Mouse (Mus musculus) midbrain, embryonic 14.5 days (tissue): Measurements from ENCODE around the gene Cemip2. TPM values are rescaled to one million over a fixed set of nuclear protein-coding genes. Genes with fewer than 3 reads are reported as not detected.

Experiments used
- ATAC-seq: fragments of 200-750 bp; cut with Nextera tagmentation; 2 replicates; pipeline ENCODE4 v1.8.0; 2017; ENCODE audit warnings: moderate number of reproducible peaks, moderate library complexity; ENCODE audit not compliant: low FRiP score, low TSS enrichment
- DNase-seq: peaks from one replicate; pipeline ENCODE4 v3.0.0-alpha.2; 2015
- H3K27ac ChIP-seq: fragments of 300-500 bp; sonication (generic); replicated peaks from 2 replicates; pipeline ENCODE4 v1.5.1; 2014; ENCODE audit warnings: mild to moderate bottlenecking, low read depth, low read length, moderate library complexity
- H3K27me3 ChIP-seq: fragments of 300-500 bp; sonication (generic); 2 replicates; pipeline ENCODE4 v1.6.1; 2014; ENCODE audit warnings: low read length, control low read depth, mixed read lengths; ENCODE audit not compliant: control insufficient read depth, insufficient read depth
- H3K36me3 ChIP-seq: fragments of 300-500 bp; sonication (generic); 2 replicates; pipeline ENCODE4 v1.6.1; 2014; ENCODE audit warnings: low read length, control low read depth; ENCODE audit not compliant: control insufficient read depth, insufficient read depth
- H3K4me1 ChIP-seq: fragments of 300-500 bp; sonication (generic); 2 replicates; pipeline ENCODE4 v1.6.1; 2014; ENCODE audit warnings: mild to moderate bottlenecking, antibody characterized with exemption, low read length, control low read depth; ENCODE audit not compliant: control insufficient read depth, insufficient read depth
- H3K4me2 ChIP-seq: fragments of 300-500 bp; sonication (generic); 2 replicates; pipeline ENCODE4 v1.6.1; 2014; ENCODE audit warnings: mild to moderate bottlenecking, low read length, moderate library complexity
- H3K4me3 ChIP-seq: fragments of 300-500 bp; sonication (generic); replicated peaks from 2 replicates; pipeline ENCODE4 v1.5.1; 2014; ENCODE audit warnings: low read depth, low read length
- H3K9ac ChIP-seq: fragments of 300-500 bp; sonication (generic); replicated peaks from 2 replicates; pipeline ENCODE4 v1.6.1; 2014; ENCODE audit warnings: mild to moderate bottlenecking, low read length, moderate library complexity
- H3K9me3 ChIP-seq: fragments of 300-500 bp; sonication (generic); 2 replicates; pipeline ENCODE4 v1.6.1; 2016; ENCODE audit warnings: low read length, control low read depth, mixed read lengths; ENCODE audit not compliant: control insufficient read depth
- WGBS: fragments of 180-500 bp; shearing (Covaris S2); extraction: QIAGEN DNeasy Blood & Tissue Kit; methylation state at CpG from one replicate; pipeline ENCODE4 v1.1.7; 2014; 5-methylcytosine and 5-hydroxymethylcytosine counted together
- polyA plus RNA-seq: library from polyadenylated mRNA; unstranded; fragments of >200 nt; fragmentation: Nextera tagmentation; extraction: Ambion mirVana; gene quantifications from 2 replicates; pipeline ENCODE4 v1.2.1, GENCODE M21; 2014

Cemip2 gene
- polyA plus RNA-seq, 1 experiment from 2014 or later = 53.9 TPM

DNA sequence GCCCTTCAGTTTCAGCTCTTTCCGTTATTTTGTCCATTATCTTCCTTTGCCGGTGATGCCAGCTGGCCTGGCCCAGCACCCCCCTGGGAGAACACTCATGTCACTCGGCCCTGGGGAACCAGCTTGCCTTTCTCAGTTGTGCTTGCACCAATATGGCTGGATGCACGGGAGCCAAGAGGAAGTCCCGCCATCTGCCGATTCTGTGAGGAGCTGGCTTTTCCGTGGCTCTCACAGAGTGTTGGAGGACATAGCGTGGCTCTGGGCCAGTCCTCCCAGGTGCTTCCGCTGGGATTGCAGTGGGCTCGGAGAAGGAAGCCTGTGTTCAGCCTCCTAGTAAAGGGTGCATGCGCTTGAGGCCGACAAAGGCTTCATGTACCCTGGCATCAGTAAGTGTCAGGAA is 36.0 kb upstream of the Cemip2 start:
- H3K27me3 ChIP-seq = no peaks in the 10 kb centered on the region
- H3K36me3 ChIP-seq = no peaks in the 10 kb centered on the region
- WGBS = 80% methylated on average over 12 of the region's 12 CpGs
- H3K9ac ChIP-seq = no peak overlapping the region
- no peaks in the 10 kb centered on the region for H3K9me3 ChIP-seq
- peak; percentile 37 for ATAC-seq
- no peak overlapping the region for H3K4me3 ChIP-seq
- no peak overlapping the region for H3K4me2 ChIP-seq
- no peak overlapping the region for H3K27ac ChIP-seq
- DNase-seq = peak; percentile 50
- H3K4me1 ChIP-seq = no peaks in the 10 kb centered on the region

DNA sequence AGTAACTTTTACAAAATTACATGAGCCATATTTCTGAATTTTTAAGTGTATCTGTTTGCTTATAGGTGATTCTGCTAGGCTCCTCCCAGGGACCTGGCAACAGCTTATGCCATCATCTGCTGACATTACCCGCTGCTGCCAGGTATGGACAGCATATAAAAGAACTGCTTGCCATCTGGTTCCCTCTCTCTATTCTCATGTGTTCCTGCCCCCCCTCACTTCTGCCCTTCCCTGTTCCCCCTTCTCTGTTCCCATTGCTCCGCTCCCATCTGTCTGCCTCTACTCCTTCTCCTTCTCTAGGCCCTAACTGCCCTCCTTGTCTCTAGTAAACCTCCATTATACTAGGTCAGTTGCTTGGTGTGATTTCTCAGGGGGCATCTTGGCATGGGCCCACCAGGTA is 32.6 kb upstream of the Cemip2 start:
- Histone ChIP-seq H3K4me2 (no peak overlapping the region), H3K27ac (no peak overlapping the region), H3K36me3 (no peaks in the 10 kb centered on the region), H3K27me3 (no peaks in the 10 kb centered on the region), H3K9ac (no peak overlapping the region), H3K4me3 (no peak overlapping the region), H3K9me3 (no peaks in the 10 kb centered on the region), H3K4me1 (no peaks in the 10 kb centered on the region)
- 87% methylated on average over 2 of the region's 2 CpGs for WGBS
- ATAC-seq = no peak
- no peak for DNase-seq

DNA sequence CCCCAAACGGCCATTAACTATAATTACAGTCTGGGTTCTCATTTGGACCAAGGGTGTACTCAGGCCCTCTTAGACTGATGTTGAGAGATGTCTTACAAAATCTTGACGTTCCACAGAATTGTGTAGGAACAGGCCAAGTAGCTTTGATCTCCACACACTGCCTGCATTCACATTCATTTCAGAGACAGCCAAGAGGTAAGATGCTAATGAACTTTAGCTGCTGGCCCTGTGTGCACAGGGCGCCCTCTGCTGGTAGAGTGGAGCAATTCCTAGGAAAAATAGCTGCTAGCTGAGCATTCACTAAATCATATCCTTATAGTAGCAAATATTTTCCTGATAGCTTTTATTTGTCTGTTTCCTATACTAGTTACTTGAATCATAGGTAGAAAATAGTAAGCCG is 30.8 kb upstream of the Cemip2 start:
- no peaks in the 10 kb centered on the region for H3K4me1 ChIP-seq
- H3K9me3 ChIP-seq = no peaks in the 10 kb centered on the region
- no peak overlapping the region for H3K9ac ChIP-seq
- peak; percentile 79 for DNase-seq
- H3K27ac ChIP-seq = no peak overlapping the region
- no peaks in the 10 kb centered on the region for H3K36me3 ChIP-seq
- no peak overlapping the region for H3K4me2 ChIP-seq
- no peak; the same call in 1 of the 2 replicates for ATAC-seq
- no peaks in the 10 kb centered on the region for H3K27me3 ChIP-seq
- H3K4me3 ChIP-seq = no peak overlapping the region
- WGBS = 24% methylated on average over 4 of the region's 4 CpGs

DNA sequence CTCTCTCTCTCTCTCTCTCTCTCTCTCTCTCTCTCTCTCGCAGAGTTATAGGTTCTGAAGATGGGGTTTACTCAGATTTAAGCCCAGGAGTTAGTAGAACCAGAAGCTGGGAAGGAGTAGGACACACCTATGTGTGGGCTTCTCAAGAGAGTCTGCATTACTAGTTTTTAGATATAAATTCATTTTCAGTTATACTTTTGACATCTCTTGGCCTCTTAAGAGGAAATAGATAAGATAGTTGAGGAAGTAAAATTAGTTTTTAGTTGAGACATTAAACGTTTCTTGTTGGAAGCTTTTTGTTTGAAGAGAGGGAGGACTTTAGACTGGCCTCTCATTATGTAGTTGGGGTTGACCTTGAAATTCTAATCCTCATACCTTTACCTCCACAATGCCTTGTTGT is 28.0 kb upstream of the Cemip2 start:
- no peak for DNase-seq
- no peak overlapping the region for H3K9ac ChIP-seq
- no peaks in the 10 kb centered on the region for H3K4me1 ChIP-seq
- H3K36me3 ChIP-seq = no peaks in the 10 kb centered on the region
- 64% methylated on average over 2 of the region's 2 CpGs for WGBS
- H3K4me3 ChIP-seq = no peak overlapping the region
- H3K4me2 ChIP-seq = no peak overlapping the region
- no peaks in the 10 kb centered on the region for H3K27me3 ChIP-seq
- H3K27ac ChIP-seq = no peak overlapping the region
- no peak for ATAC-seq
- no peaks in the 10 kb centered on the region for H3K9me3 ChIP-seq

DNA sequence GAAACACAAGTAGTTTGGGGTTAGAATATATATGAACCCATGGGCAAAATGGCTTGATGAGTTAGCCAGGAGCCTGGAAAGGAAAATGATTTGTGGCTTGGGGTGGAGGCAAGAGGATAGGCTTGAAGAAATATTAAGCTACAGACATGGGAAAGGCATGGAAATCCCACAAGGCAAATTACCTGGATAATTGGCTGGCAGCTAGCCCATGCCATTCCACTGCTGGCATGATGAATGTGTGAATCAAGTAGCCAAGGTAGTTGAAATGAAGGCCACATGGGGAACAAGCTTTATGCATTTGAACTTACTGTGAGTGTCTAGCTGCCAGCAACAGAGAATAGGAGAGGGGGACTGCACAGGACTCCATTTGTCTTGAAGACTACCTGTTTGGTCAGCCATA is 16.5 kb upstream of the Cemip2 start:
- Histone ChIP-seq H3K9me3 (no peaks in the 10 kb centered on the region), H3K27ac (no peak overlapping the region), H3K4me1 (no peaks in the 10 kb centered on the region), H3K9ac (no peak overlapping the region), H3K27me3 (no peaks in the 10 kb centered on the region), H3K36me3 (no peaks in the 10 kb centered on the region), H3K4me3 (no peak overlapping the region), H3K4me2 (no peak overlapping the region)
- DNase-seq (no peak), ATAC-seq (no peak)

DNA sequence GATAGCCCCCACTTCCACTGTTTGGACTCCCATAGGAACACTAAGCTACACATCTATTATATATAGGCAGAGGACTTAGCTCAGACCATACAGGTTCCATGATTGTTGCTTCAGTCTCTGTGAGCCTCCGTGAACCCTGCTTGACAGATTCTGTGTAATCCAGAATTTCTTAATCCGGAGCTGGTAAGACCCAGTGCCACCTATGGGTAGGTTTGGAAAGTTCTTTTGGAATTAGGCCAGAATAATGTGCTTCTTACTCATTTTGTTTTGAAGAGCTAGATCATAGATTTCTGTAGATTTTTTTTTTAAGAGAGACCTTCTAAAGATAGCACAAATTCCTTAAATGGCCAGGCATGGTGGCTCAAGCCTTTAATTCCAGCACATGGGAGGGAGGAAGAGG is 14.1 kb upstream of the Cemip2 start:
- 68% methylated on average over 2 of the region's 2 CpGs for WGBS
- Histone ChIP-seq H3K27me3 (no peaks in the 10 kb centered on the region), H3K9me3 (no peaks in the 10 kb centered on the region), H3K36me3 (no peaks in the 10 kb centered on the region), H3K9ac (no peak overlapping the region), H3K4me3 (no peak overlapping the region), H3K4me2 (no peak overlapping the region), H3K4me1 (no peaks in the 10 kb centered on the region), H3K27ac (no peak overlapping the region)
- DNase-seq (no peak), ATAC-seq (no peak)

DNA sequence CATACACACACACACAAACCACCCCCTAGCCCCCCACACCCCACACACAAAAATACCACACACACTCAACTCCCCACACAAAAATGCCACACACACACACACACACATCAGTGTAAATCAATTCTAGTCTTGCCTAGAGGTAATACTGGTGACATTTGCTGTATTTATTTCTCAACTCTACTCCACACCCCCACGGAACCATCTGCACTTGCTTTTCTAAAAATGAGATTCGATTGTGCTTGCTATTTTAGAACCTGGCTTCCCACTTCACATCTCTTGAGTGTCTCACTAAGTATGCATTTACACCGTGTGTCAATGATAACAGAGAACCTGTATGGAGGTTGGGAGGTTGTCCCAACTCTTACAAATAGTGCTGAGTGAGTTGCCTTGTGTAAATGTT is 13.4 kb upstream of the Cemip2 start:
- DNase-seq (no peak), ATAC-seq (no peak)
- Histone ChIP-seq H3K36me3 (no peaks in the 10 kb centered on the region), H3K9me3 (no peaks in the 10 kb centered on the region), H3K27ac (no peak overlapping the region), H3K4me2 (no peak overlapping the region), H3K4me1 (no peaks in the 10 kb centered on the region), H3K27me3 (no peaks in the 10 kb centered on the region), H3K4me3 (no peak overlapping the region), H3K9ac (no peak overlapping the region)
- 89% methylated on average over 3 of the region's 3 CpGs for WGBS

DNA sequence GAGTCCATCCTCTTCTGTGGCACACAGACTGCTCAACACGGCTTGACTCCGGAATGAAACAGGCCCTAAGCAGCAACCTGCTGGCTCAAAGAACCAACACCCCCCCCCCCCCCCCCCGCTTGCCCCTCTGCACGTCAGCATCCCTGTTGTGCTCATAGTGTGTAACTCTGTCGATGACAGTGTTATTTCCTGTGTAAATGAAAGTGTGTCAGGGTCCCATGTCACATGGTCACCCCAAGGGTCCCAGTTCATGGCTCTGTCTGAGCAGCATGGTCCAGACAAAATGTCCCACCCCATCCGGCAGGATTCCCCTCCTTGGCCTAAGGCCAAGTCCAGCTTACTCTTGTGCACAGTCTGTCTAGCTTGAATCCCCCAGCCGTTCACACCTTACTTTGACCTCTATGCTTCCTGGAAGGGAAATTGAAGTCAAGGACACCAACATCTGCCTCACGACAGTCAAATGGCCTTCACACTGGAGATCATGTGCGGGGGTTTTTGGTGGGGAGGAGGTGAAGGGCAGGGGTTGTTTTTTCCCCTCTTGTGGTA is 10.6 kb upstream of the Cemip2 start:
- WGBS = 82% methylated on average over 9 of the region's 9 CpGs

DNA sequence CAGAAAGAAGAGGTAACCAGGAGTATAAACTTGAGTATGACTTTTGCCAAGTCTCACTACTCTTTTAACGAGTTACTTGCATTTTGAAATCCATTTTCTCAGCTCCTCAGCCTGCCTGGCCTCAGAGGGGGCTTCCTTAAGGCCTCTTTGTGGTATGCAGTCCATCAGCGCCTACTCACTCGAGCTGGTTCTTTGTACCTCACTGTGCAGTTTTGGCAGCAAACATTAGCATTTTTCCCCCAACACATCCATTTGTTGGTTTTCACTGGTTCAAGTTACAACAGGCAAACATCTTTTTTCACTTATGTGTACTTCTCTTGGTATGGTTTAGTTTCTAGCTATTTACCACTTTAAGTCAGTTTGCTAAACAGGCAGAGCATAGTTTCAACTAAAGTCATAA is 8.3 kb upstream of the Cemip2 start:
- 79% methylated on average over 3 of the region's 3 CpGs for WGBS
- no peak for ATAC-seq
- no peak overlapping the region for H3K9ac ChIP-seq
- no peak for DNase-seq
- H3K4me1 ChIP-seq = no peaks in the 10 kb centered on the region
- no peaks in the 10 kb centered on the region for H3K9me3 ChIP-seq
- H3K27ac ChIP-seq = no peak overlapping the region
- no peaks in the 10 kb centered on the region for H3K36me3 ChIP-seq
- no peaks in the 10 kb centered on the region for H3K27me3 ChIP-seq
- H3K4me3 ChIP-seq = no peak overlapping the region
- H3K4me2 ChIP-seq = no peak overlapping the region

More for the DNA sequence above, 10.6 kb upstream of the Cemip2 start:
- H3K9ac ChIP-seq = no peak overlapping the region
- H3K4me2 ChIP-seq = no peak overlapping the region
- no peak overlapping the region for H3K4me3 ChIP-seq
- H3K4me1 ChIP-seq = no peaks in the 10 kb centered on the region
- no peaks in the 10 kb centered on the region for H3K36me3 ChIP-seq
- no peak overlapping the region for H3K27ac ChIP-seq
- no peaks in the 10 kb centered on the region for H3K27me3 ChIP-seq
- no peaks in the 10 kb centered on the region for H3K9me3 ChIP-seq
- DNase-seq = no peak
- ATAC-seq = no peak
